16 mouse cellular contexts compared by ENCODE assay signal in the genomic region with DNA sequence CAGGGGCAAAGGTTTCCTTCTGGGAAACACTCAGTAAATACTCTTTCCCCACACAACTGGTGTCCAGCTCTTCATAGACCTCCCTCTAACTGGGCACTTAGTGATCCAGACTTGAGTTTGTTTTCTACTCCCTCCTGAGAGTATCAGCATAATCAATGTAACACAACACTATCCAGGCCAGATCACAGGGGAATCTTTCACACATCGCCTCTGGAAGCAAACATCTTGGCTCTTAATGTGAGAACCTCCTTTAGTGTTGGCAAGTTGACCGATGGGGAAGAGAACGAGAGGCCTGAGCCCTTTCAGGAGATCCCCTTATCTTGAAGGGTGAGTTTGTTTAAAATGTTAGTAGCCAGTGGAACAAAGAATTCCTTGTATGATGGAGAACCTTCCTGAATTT.
DNase-seq lines count a peak whose midpoint lies in the region; ATAC-seq and TF ChIP-seq lines count a peak whose summit lies in the region.
"Had no signal": no experiment of that assay in that cellular context is flagged by ENCODE, and none has a peak within 500 bp of the region (broad histone marks: within the 10 kb centered on the region; RNA-seq: fewer than 3 reads in every experiment).

No protein-coding gene starts in this region.

- WGBS in heart, embryonic 15.5 days: 41% methylated on average over 3 of the region's 3 CpGs

- no peak for TF ChIP-seq CTCF in embryonic fibroblast, embryonic 13.5 days (IDR thresholded peaks at IDR 0.05; ENCODE audit: borderline replicate concordance, insufficient read depth, low read length)

- TF ChIP-seq POLR2A in embryonic fibroblast, embryonic 13.5 days (IDR thresholded peaks at IDR 0.05; ENCODE audit: low read depth, low read length): no peak

- H3K4me1 ChIP-seq in heart, embryonic 15.5 days (replicated peaks): peaks cover 35% of the 10 kb centered on the region
- peaks cover 6% of the 10 kb centered on the region for H3K4me1 ChIP-seq in embryonic fibroblast, embryonic 13.5 days (ENCODE audit: control insufficient read depth, insufficient read depth, low read length)
- H3K4me1 ChIP-seq: midbrain, embryonic 12.5 days had no signal

- no peaks in the 10 kb centered on the region for H3K9me3 ChIP-seq in heart, embryonic 15.5 days (replicated peaks)
- H3K9me3 ChIP-seq: midbrain, embryonic 12.5 days had no signal

- DNase-seq in gastrocnemius, adult 18-20 months (ENCODE audit: low spot score): peak; percentile 13
- DNase-seq in gastrocnemius, postnatal 10 days: no peak
- no peak for DNase-seq in heart, postnatal 36 days
- peak; percentile 20 for DNase-seq in adipocyte (ENCODE audit: low spot score)
- DNase-seq in ovary, adult 18-20 months (ENCODE audit: low spot score): no peak
- no peak for DNase-seq in layer of hippocampus, postnatal 10 days (ENCODE audit: low spot score in 2 of 2)
- DNase-seq: cerebellum, adult 11-12 months; cerebellum, postnatal 36 days; kidney, adult 9 months had no signal

- no peak overlapping the region for H3K4me2 ChIP-seq in heart, embryonic 15.5 days
- H3K4me2 ChIP-seq: liver, embryonic 11.5 days; midbrain, embryonic 12.5 days had no signal

- intact Hi-C loops in heart, postnatal 36 days (cut with DNase I): no loop called here

- no peaks in the 10 kb centered on the region for H3K27me3 ChIP-seq in heart, embryonic 15.5 days
- H3K27me3 ChIP-seq: midbrain, embryonic 12.5 days; Patski had no signal

- H3K9ac ChIP-seq in heart, embryonic 15.5 days: no peak overlapping the region
- H3K9ac ChIP-seq: midbrain, embryonic 12.5 days had no signal

- H3K36me3 ChIP-seq in heart, embryonic 15.5 days: no peaks in the 10 kb centered on the region
- H3K36me3 ChIP-seq: midbrain, embryonic 12.5 days had no signal

- no peak for ATAC-seq in heart, embryonic 15.5 days (replicated peaks; ENCODE audit: insufficient number of reproducible peaks, insufficient read depth, low FRiP score, low read depth)
- ATAC-seq: inflammation-experienced regulatory T-cells, adult 6 months; Patski had no signal

- H3K27ac ChIP-seq in heart, embryonic 15.5 days: peak overlapping the region; percentile 73
- peak overlapping the region; percentile 95 for H3K27ac ChIP-seq in embryonic fibroblast, embryonic 13.5 days (ENCODE audit: insufficient read depth, low read length)
- H3K27ac ChIP-seq: layer of hippocampus, adult 2 months; midbrain, embryonic 12.5 days had no signal

- no peak overlapping the region for H3K4me3 ChIP-seq in heart, embryonic 15.5 days
- no peak overlapping the region for H3K4me3 ChIP-seq in embryonic fibroblast, embryonic 13.5 days (ENCODE audit: insufficient read depth, low read length)
- H3K4me3 ChIP-seq: layer of hippocampus, adult 2 months; midbrain, embryonic 12.5 days had no signal

Comparison
In these comparisons a context has a peak if more than half of its experiments do, and no peak if none do; other contexts are left out.
1. DNase-seq: peak in gastrocnemius, adult 18-20 months (single experiment) and adipocyte (single experiment); none in gastrocnemius, postnatal 10 days (single experiment), heart, postnatal 36 days (0 of 2), ovary, adult 18-20 months (single experiment) and layer of hippocampus, postnatal 10 days (0 of 2).